Mouse (Mus musculus): ENCODE measurements around the gene D6Wsu163e. TPM values are rescaled to one million over a fixed set of nuclear protein-coding genes. Genes with fewer than 3 reads are reported as not detected.
A peak's percentile ranks its signal among the peaks of the same experiment; 100 is the strongest.

D6Wsu163e gene
- total and polyA plus RNA-seq, 3 experiments = 3.8 to 11.3 (median 11.0) TPM

- Histone ChIP-seq H3K4me3 (no peak overlapping the region), H3K9ac (ENCODE audit: low read depth, low read length) (no peak overlapping the region), H3K27ac (no peak overlapping the region), H3K36me3 (ENCODE audit: control insufficient read depth, insufficient read depth, low read length) (no peaks in the 10 kb centered on the region), H3K4me1 (ENCODE audit: control insufficient read depth, insufficient read depth, low read length) (peaks cover 2% of the 10 kb centered on the region; the same call in 1 of the 2 replicates), H3K27me3 (ENCODE audit: control insufficient read depth, insufficient read depth, low read length) (no peaks in the 10 kb centered on the region), H3K79me2 (replicated peaks; ENCODE audit: control insufficient read depth, insufficient read depth, low read length) (no peaks in the 10 kb centered on the region)
- intact Hi-C loops (cut with DNase I) = no loop called here
- WGBS = 54% methylated on average over 13 of the region's 13 CpGs
- no peak for DNase-seq
- TF ChIP-seq EP300 (IDR thresholded peaks at IDR 0.05; ENCODE audit: insufficient read depth, low read depth, low read length) (no peak), POLR2A (IDR thresholded peaks at IDR 0.05; ENCODE audit: insufficient read depth, low read depth, low read length) (no peak), CTCF (IDR thresholded peaks at IDR 0.05) (no peak)
These were observed 80.7 kb downstream of the D6Wsu163e start for GRCm38 (mm10) chr6:127020431-127020830.

- Histone ChIP-seq H3K27ac (peak overlapping the region; percentile 57), H3K4me1 (ENCODE audit: control insufficient read depth, insufficient read depth, low read length) (peaks cover 2% of the 10 kb centered on the region; the same call in 1 of the 2 replicates), H3K36me3 (ENCODE audit: control insufficient read depth, insufficient read depth, low read length) (no peaks in the 10 kb centered on the region), H3K27me3 (ENCODE audit: control insufficient read depth, insufficient read depth, low read length) (no peaks in the 10 kb centered on the region), H3K79me2 (replicated peaks; ENCODE audit: control insufficient read depth, insufficient read depth, low read length) (no peaks in the 10 kb centered on the region), H3K4me3 (no peak overlapping the region), H3K9ac (ENCODE audit: low read depth, low read length) (no peak overlapping the region)
- TF ChIP-seq POLR2A (IDR thresholded peaks at IDR 0.05; ENCODE audit: insufficient read depth, low read depth, low read length) = no peak
- peak in 1 of 2 experiments; percentile 62 for DNase-seq
- 20% methylated on average over 7 of the region's 7 CpGs for WGBS
- intact Hi-C loops (cut with DNase I) = loop anchor here (2.0 kb wide), 1 partner anchor 42 kb away; no protein-coding TSS in a partner anchor
These were observed 85.1 kb downstream of the D6Wsu163e start for GRCm38 (mm10) chr6:127024836-127025235.

Other genes with a start within 250 kb of the D6Wsu163e start
- 1 to 10 TPM; 1.2 TPM for gene Kcna6, start 199.3 kb upstream of the D6Wsu163e start, total RNA-seq (2021)
- 1.1 and 1.2 TPM in 2 replicates for gene Kcna6, start 199.3 kb upstream of the D6Wsu163e start, polyA plus RNA-seq (2012; rRNA removed)
- 100 to 1,000 TPM; 667 to 776 TPM for gene Ndufa9, start 90.8 kb upstream of the D6Wsu163e start, total RNA-seq (2021)
- 522 and 660 TPM in 2 replicates for gene Ndufa9, start 90.8 kb upstream of the D6Wsu163e start, polyA plus RNA-seq (2012; rRNA removed)
- gene Akap3, start 86.9 kb upstream of the D6Wsu163e start, total RNA-seq (2021) = not detected
- gene Akap3, start 86.9 kb upstream of the D6Wsu163e start, polyA plus RNA-seq (2012; rRNA removed) = 0.15 and 0.21 TPM in 2 replicates
- gene Dyrk4, start 18.1 kb upstream of the D6Wsu163e start, total RNA-seq (2021) = not detected
- gene Dyrk4, start 18.1 kb upstream of the D6Wsu163e start, polyA plus RNA-seq (2012; rRNA removed) = 0.04 TPM in 1 of 2 replicates, not detected in the other
- gene Rad51ap1, start 375 bp upstream of the D6Wsu163e start, total RNA-seq (2021) = under 1 TPM; 0.36 to 0.44 TPM
- gene Rad51ap1, start 375 bp upstream of the D6Wsu163e start, polyA plus RNA-seq (2012; rRNA removed) = 0.82 and 2.4 TPM in 2 replicates
- gene Fgf6, start 75.6 kb downstream of the D6Wsu163e start, total RNA-seq (2021) = under 1 TPM; 0.37 to 0.57 TPM
- gene Fgf6, start 75.6 kb downstream of the D6Wsu163e start, polyA plus RNA-seq (2012; rRNA removed) = 0.26 and 0.39 TPM in 2 replicates
- gene Fgf23, start 132.9 kb downstream of the D6Wsu163e start, total RNA-seq (2021) = not detected
- gene Fgf23, start 132.9 kb downstream of the D6Wsu163e start, polyA plus RNA-seq (2012; rRNA removed) = not detected in 2 replicates
- gene Tigar, start 169.6 kb downstream of the D6Wsu163e start, total RNA-seq (2021) = 10 to 100 TPM; 50.0 to 59.7 TPM
- 18.0 and 29.0 TPM in 2 replicates for gene Tigar, start 169.6 kb downstream of the D6Wsu163e start, polyA plus RNA-seq (2012; rRNA removed)
- 100 to 1,000 TPM; 132 to 139 TPM for gene Ccnd2, start 212.2 kb downstream of the D6Wsu163e start, total RNA-seq (2021)
- 46.2 and 53.4 TPM in 2 replicates for gene Ccnd2, start 212.2 kb downstream of the D6Wsu163e start, polyA plus RNA-seq (2012; rRNA removed)

Measured in heart, adult 2 months (tissue).